Mouse (Mus musculus) limb, embryonic 14.5 days (tissue): ENCODE data around the gene Nek8. TPM values are rescaled to one million over a fixed set of nuclear protein-coding genes. Genes with fewer than 3 reads are reported as not detected.

Experiments used
- ATAC-seq: fragments of 200-750 bp; cut with Nextera tagmentation; 2 replicates; pipeline ENCODE4 v1.8.0; 2017; ENCODE audit warnings: low read depth, moderate number of reproducible peaks, moderate TSS enrichment; ENCODE audit not compliant: low FRiP score
- DNase-seq: peaks from one replicate; pipeline ENCODE4 v3.0.0-alpha.2; 2015; ENCODE audit warnings: low spot score
- H3K27ac ChIP-seq: fragments of 300-500 bp; sonication (generic); replicated peaks from 2 replicates; pipeline ENCODE4 v1.5.1; 2014; ENCODE audit warnings: low read depth, mild to moderate bottlenecking, low read length, moderate library complexity, mixed read lengths
- H3K27me3 ChIP-seq: fragments of 300-500 bp; sonication (generic); 2 replicates; pipeline ENCODE4 v1.6.1; 2014; ENCODE audit warnings: low read length, mixed read lengths; ENCODE audit not compliant: control insufficient read depth, insufficient read depth
- H3K36me3 ChIP-seq: fragments of 300-500 bp; sonication (generic); 2 replicates; pipeline ENCODE4 v1.6.1; 2014; ENCODE audit warnings: mild to moderate bottlenecking, low read length, moderate library complexity, mixed read lengths; ENCODE audit not compliant: control insufficient read depth, insufficient read depth
- H3K4me1 ChIP-seq: fragments of 300-500 bp; sonication (generic); 2 replicates; pipeline ENCODE4 v1.6.1; 2014; ENCODE audit warnings: antibody characterized with exemption, low read length, mixed read lengths; ENCODE audit not compliant: control insufficient read depth, insufficient read depth
- H3K4me2 ChIP-seq: fragments of 300-500 bp; sonication (generic); replicated peaks from 2 replicates; pipeline ENCODE4 v1.6.1; 2014; ENCODE audit warnings: low read depth, mild to moderate bottlenecking, low read length, moderate library complexity; ENCODE audit not compliant: severe bottlenecking
- H3K4me3 ChIP-seq: fragments of 300-500 bp; sonication (generic); replicated peaks from 2 replicates; pipeline ENCODE4 v1.5.1; 2014; ENCODE audit warnings: low read length
- H3K9ac ChIP-seq: fragments of 300-500 bp; sonication (generic); 2 replicates; pipeline ENCODE4 v1.6.1; 2014; ENCODE audit warnings: mild to moderate bottlenecking, low read depth, low read length, moderate library complexity; ENCODE audit not compliant: severe bottlenecking
- H3K9me3 ChIP-seq: fragments of 300-500 bp; sonication (generic); 2 replicates; pipeline ENCODE4 v1.6.1; 2016; ENCODE audit warnings: low read length; ENCODE audit not compliant: control insufficient read depth
- POLR2A ChIP-seq: fragments of 200-500 bp; IDR thresholded peaks from 2 replicates; pipeline ENCODE4 v1.8.0; 2012; ENCODE audit warnings: inconsistent platforms, mild to moderate bottlenecking, moderate library complexity, borderline replicate concordance; ENCODE audit not compliant: insufficient read depth, insufficient read length; ENCODE audit errors: extremely low read depth
- WGBS: fragments of 180-500 bp; shearing (Covaris S2); extraction: QIAGEN DNeasy Blood & Tissue Kit; methylation state at CpG from one replicate; pipeline ENCODE4 v1.1.7; 2014; 5-methylcytosine and 5-hydroxymethylcytosine counted together
- polyA plus RNA-seq, 2 experiments: library from polyadenylated mRNA; depleted of rRNA in 1 of 2; stranded (reverse) in 1 of 2; unstranded in 1 of 2; fragments of >200 nt; fragmentation: Nextera tagmentation in 1 of 2; extraction: Ambion mirVana in 1 of 2; gene quantifications; 2 replicates each; pipeline versions ENCODE4 v1.2.1 to v1.2.3; 2012 to 2014

The Nek8 gene
- polyA plus RNA-seq, 2 experiments, result 11.9 to 38.3 TPM

DNA sequence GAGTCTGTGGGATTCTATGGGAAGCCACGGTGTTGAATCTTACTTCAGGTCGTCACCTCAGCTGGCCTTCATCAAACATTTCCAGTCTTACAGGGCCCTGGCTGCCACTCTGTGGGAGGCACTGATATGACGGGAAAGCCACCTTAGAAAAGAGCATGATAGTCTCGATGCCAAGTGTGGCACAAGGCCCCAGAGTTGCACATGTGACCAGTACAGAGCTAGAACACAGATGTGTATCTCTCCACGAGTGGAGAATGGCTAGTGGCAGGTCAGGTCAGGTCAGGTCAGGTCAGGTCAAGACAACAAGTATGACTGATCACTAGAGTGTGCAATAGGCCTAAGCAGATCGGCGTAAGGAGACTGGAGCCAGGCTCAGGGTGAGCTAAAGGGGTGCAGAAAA is 34.1 kb upstream of the Nek8 start:
- DNase-seq, result no peak
- Histone ChIP-seq H3K9ac (no peak overlapping the region), H3K27ac (no peak overlapping the region), H3K4me3 (no peak overlapping the region), H3K9me3 (no peaks in the 10 kb centered on the region), H3K36me3 (peaks cover 100% of the 10 kb centered on the region), H3K4me1 (no peaks in the 10 kb centered on the region), H3K27me3 (no peaks in the 10 kb centered on the region), H3K4me2 (no peak overlapping the region)
- ATAC-seq, result no peak
- WGBS, result 77% methylated on average over 7 of the region's 7 CpGs
- no peak for TF ChIP-seq POLR2A

DNA sequence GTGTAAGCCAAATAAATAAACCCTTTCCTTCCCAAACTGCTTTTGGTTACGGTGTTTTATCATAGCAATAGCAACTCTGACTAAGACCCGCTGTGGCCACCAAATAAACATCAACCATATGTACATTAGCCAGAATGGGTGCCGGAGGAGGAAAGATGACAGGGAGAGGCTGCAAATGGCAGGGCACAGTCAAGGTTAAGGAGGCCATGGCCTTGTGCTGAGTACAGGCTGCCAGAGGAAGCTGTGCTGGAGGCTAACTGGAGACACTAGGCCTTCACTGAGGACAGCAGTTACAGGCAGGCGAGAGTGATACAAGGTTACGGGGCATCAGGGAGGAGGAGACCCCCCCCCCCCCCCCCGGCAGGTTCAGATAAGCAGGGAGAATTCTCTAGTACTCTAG is 33.4 kb upstream of the Nek8 start:
- no peaks in the 10 kb centered on the region for H3K9me3 ChIP-seq
- peaks cover 99% of the 10 kb centered on the region for H3K36me3 ChIP-seq
- no peak for DNase-seq
- no peak overlapping the region for H3K9ac ChIP-seq
- H3K4me2 ChIP-seq, result no peak overlapping the region
- no peak overlapping the region for H3K27ac ChIP-seq
- no peaks in the 10 kb centered on the region for H3K27me3 ChIP-seq
- ATAC-seq, result no peak
- no peak overlapping the region for H3K4me3 ChIP-seq
- TF ChIP-seq POLR2A, result no peak
- H3K4me1 ChIP-seq, result no peaks in the 10 kb centered on the region
- 89% methylated on average over 5 of the region's 6 CpGs for WGBS

DNA sequence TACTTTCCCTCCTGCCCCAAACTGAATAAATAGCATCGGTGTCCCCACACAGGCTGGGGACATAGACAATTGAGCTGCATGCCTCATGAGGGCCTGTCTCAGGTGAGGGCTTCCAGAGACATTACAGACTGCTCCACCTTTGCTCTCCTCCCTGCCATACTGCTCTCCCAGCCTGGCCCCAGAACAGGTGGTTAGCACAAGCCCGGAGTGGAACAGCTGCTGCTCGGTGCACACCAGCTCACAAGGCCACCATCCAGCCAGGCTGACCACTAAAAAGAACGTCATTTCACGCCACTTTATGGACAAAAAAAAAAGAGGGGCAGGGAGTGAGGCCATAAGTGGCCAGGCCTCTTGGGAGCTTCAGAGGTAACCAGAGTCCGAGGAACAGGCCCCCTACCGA is 30.7 kb upstream of the Nek8 start:
- TF ChIP-seq POLR2A, result no peak
- WGBS, result 93% methylated on average over 7 of the region's 7 CpGs
- no peak overlapping the region for H3K4me3 ChIP-seq
- H3K4me2 ChIP-seq, result no peak overlapping the region
- no peak overlapping the region for H3K9ac ChIP-seq
- no peak overlapping the region for H3K27ac ChIP-seq
- no peaks in the 10 kb centered on the region for H3K4me1 ChIP-seq
- ATAC-seq (no peak), DNase-seq (no peak)
- no peaks in the 10 kb centered on the region for H3K9me3 ChIP-seq
- peaks cover 83% of the 10 kb centered on the region for H3K36me3 ChIP-seq
- H3K27me3 ChIP-seq, result no peaks in the 10 kb centered on the region

DNA sequence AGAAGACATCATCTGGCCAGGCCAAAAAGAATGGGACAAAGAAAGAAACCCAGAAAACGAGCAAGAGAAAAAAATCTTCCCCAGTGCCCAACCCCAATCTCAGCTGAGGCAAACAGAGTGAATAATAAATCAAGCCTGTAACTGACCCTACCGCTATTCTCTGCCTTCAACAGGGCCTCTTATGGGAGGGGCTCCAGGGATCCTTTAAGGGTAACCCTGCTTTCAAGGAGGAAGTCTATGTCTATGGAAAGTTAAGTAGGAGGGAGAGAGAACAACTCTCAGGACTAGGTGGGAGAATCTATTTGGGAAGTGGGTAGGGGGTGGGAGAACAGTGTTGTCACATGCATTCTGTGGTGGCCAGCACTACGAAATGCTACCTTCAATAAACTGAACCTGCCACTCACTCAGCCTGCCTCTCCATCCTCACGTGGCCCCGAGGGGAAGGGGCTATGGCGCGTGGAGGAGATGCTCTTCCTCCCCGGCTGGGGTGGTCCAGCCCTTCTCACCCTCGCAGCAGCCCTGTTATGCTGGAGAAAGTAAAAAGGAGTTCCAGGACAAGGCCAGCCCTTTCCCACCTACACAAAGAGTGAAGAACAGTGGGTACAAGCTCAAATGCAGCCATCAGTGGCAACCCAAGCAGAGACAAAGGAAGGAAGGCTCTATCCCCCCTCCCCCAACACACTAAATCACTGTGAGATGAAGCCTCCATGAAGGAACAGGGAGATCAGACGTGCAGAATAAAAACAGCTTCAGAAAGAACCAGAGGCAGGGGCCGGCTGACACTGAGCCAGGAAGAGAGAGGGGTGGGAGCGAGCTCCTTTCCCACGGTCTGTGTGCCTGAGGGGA is 29.1 kb upstream of the Nek8 start:
- ATAC-seq (no peak), DNase-seq (no peak)
- 66% methylated on average over 13 of the region's 13 CpGs for WGBS
- TF ChIP-seq POLR2A, result no peak
- Histone ChIP-seq H3K4me2 (no peak overlapping the region), H3K27me3 (no peaks in the 10 kb centered on the region), H3K4me3 (no peak overlapping the region), H3K9ac (no peak overlapping the region), H3K9me3 (no peaks in the 10 kb centered on the region), H3K36me3 (peaks cover 67% of the 10 kb centered on the region), H3K27ac (no peak overlapping the region), H3K4me1 (no peaks in the 10 kb centered on the region)

DNA sequence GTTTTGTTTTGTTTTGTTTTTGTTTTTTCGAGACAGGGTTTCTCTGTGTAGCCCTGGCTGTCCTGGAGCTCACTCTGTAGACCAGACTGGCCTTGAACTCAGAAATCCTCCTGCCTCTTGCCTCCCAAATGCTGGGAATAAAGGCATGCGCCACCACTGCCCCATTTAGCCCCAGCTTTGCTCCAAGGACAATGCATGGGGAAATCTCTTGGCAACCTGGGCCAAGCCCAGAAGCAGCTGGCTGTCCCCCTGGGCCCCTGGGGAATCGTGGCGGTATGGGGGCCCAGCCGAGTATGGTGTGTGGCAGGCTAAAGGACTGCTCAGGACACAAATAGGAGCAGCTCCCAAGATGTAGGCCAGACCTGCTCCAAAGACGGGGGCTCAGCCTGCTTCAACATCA is 27.8 kb upstream of the Nek8 start:
- Histone ChIP-seq H3K9ac (no peak overlapping the region), H3K4me2 (no peak overlapping the region), H3K27me3 (no peaks in the 10 kb centered on the region), H3K9me3 (no peaks in the 10 kb centered on the region), H3K4me1 (no peaks in the 10 kb centered on the region), H3K4me3 (no peak overlapping the region), H3K36me3 (peaks cover 54% of the 10 kb centered on the region), H3K27ac (no peak overlapping the region)
- 84% methylated on average over 6 of the region's 6 CpGs for WGBS
- no peak for ATAC-seq
- no peak for DNase-seq
- TF ChIP-seq POLR2A, result no peak
